Mouse (Mus musculus): ENCODE results near the gene C7.
"Not testable (repeated sequence)": the region's sequence is repeated elsewhere in the genome, so short reads cannot be mapped to it uniquely, and the experiment has no call there.

The C7 gene

DNA sequence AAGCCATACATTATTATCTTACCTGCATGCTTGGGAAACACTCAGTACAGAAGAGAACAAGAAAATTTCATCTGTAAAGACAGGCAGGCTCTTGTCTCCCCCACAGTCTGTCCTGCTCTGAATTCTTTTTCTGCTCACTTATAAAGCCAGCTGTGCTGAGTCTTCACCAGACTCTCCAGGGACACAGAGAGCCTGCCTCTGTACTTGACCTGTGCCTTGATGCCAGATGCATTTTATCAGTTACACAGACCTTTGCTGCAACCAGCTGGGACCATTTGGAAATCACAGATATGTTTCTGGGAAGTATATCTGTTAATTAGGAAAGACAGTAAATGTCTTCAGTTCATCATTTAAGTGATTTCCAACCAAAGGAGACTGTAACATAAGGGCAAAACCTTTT is at the start of gene C7:
Gene C7 (minus strand): TSS at position 106 of the 400 bp plus-strand sequence.
- DNase-seq (ENCODE audit: low spot score in 2 of 2), result peak; percentile 63 to 65

DNA sequence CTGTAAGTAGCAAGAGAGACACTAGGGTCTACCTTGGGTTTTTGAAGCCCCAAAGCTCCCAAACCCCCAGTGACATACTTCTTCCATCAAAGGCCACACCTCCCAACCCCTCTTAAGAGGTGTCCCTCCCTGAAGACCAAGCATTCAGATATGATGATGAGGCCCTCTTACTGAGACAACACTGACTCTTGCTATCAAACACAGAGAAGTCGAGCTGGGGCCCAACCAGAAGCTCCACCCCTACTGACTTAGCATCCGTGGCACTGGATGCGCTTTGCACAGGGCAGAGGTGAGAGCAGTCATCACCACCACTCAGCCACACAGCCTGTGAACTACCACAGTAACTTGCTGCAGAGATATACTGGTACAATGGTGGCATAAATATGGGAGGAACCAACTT is 49.1 kb upstream of the C7 start:
- no peak for DNase-seq (ENCODE audit: low spot score in 2 of 2)

DNA sequence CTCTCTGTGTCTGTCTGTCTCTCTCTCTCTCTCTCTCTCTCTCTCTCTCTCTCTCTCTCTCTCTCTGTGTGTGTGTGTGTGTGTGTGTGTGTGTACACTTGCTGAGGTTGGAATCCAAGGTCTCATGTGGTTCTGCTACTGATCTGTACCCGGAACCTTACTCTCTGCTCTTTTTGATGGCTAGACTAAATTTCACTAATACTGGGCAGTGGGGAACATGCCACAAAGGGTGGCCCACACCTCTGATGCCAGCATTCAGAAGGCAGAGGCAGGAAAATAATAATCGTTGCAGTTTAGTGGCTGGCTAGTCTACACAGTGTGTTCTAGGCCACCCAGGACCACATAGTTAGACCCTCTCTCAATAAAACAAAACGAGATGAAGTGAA is 45.1 kb upstream of the C7 start:
- no peak for DNase-seq (ENCODE audit: low spot score in 2 of 2)

DNA sequence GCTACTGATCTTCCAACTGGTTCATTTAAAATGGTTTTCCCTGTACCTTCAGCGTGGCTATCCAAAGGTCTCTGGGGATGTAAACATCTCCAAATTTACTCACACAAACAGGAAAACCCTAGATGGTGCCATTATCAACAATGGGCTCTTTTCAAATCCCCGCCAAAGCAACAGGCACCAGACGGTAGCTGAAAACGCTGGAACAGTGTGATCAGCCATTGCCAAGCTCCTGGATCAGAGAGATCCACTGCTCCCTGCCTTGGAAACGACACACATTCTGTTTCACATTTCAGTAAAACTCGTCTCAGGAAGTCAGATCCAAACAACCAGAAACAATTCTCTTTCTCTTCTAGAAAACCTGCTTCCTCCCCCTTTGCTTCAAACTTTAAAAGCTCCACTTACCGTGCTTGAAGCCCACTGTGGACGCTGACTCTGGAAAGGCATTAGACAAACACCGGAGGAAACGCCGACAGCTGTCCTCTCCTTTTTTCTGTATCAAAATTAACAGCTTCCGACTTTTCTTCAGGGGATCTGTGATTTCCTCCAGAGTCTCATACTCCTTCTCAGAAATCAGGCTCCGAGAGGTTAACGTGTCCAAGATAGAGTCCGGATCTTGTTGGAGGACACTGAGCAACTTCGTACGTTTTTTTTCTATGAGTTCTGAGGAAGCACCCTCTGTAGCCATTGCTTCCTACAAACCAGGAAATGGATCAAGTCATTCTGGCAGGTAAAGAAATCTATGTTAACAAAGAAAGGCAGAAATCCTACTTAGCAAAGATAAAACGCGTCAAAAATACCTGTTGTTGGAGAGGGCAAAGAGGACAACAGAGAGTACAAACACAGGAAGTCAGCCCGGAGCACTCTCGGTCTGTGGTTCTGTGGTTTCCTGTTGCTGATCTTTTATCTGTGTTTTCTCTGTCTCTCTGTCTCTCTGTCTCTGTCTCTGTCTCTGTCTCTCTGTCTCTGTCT is 44.4 kb upstream of the C7 start, which contains the start of gene Card6:
Gene Card6 (minus strand): TSS at position 854 of the 969 bp plus-strand sequence.
- peak; percentile 28 to 38 for DNase-seq (ENCODE audit: low spot score in 2 of 2)

DNA sequence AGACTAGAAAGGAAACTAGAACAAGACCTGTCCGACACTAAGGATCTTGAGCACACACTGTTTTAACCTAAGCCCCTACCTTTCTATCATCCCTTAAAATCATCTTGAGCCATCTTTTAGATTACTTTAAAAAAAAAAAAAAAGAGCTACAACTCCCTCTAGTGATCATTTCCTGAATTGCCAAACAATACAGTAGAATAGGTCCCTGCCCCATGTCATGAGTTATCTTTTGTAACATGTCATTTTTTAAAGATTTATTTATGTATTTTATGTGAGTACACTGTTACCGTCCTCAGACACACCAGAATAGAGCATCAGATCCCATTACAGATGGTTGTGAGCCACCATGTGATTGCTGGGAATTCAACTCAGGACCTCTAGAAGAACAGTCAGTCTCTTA is 42.8 kb upstream of the C7 start:
- DNase-seq (ENCODE audit: low spot score in 2 of 2), result no peak

DNA sequence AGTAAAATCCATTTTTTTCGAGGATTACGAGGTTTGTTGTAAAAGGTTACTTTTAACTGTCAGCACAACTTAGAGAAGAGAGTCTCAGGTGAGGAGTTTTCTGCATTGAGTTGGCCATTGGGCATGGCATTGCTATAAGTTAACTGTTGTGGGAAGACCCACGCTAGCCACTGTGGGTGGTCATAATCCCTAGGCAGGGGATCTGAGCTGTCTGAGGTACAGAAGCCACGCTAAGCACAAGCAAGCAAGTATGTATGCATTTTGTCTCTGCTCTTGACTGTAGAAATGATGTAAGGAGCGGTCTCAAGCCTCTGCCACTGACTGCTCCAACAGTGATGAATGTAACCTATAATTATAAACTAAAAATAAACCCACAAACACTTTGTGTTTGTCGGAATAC is 42.4 kb upstream of the C7 start:
- DNase-seq (ENCODE audit: low spot score in 2 of 2), result no peak

DNA sequence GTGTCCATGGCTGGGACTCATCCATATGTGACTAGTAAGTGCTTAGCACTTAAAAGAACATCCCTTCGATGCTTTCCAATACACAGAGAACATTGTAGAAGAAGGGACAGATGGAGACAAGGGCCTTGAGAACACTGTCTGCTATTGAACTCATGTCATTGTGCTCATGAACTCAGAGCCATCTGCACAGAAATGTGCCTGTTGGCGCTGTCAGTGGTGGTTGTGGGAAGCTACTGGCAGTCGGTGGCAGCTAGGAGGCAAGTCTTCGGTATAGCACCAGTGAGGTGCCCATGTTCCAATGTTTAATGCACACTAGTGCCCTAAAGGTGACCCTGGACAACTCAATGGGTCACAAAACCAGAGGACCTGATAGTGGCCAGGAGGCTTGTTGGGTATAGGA is 38.8 kb upstream of the C7 start:
- no peak for DNase-seq (ENCODE audit: low spot score in 2 of 2)

DNA sequence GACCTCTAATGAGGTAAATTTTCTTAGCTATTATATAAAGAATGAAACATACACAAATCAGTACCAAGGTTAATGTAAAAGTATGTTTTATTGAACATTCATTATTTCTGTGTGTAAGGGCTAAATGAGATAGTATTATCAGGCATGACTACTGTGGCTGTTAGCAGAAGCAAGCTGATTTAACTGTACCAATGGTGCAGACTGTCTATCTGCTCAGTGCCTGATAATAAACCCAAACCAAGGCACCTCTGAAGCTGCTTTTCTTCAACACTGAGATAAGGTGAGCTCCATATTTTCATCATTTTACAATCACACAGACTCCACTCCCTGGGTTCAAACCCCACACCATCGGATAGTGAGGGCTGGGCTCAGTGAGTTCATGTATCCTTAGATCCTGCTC is 33.8 kb upstream of the C7 start:
- no peak for DNase-seq (ENCODE audit: low spot score in 2 of 2)

DNA sequence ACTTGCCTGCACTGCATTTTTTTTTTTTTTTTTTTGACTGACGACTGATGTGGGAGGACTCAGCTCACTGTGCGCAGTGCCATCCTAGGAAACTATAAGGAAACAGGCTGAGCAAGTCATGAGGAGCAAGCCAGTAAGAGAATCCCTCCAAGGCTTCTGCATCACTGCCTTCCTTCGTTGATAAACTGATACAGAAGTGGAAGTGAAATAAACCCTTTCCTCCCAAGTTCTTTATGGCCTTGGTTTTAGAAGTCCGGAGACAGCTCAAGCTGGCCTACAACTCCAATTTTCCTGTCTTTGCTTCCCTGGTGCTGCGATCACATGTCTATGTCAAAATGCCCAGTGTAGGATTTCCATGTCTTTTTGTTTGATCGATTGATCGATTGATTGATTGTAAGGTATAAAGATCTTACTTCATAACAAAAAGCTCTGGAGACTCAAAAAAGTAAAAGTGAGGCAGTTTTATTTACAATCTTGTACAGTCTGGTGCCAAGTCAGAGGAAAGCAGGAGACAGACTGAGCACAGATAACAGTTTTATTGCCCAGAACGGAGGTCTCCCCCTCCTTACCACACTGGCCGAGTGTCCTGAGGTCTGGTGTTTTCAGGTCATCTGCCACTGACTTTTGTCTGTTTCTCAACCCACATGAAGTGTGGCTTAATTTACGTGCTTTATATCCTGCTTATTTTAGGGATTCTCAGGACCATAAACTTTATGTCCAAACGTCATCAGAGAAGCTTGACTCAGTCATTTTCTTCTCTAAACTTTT is 32.2 kb upstream of the C7 start:
- DNase-seq (ENCODE audit: low spot score in 2 of 2), result no peak

DNA sequence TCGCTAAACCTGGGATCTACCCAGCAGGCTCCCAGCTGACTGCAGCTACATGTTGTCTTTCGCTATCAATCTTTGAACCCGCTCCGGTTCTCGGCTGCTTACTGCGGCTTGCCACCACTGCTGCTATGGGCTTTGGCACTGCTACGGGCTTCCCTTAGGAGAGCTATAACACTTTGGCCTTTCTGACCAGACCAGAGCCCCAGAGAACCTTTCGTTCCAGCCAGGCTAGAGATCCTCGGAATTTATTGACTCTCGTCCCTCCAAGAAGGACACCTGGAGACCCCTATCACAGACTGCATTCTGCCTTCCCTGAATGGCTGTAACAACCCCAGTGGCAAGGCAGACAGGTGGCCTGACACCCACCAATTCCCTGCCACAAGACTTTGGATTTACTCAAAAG is 26.6 kb upstream of the C7 start:
- no peak for DNase-seq (ENCODE audit: low spot score in 2 of 2)

DNA sequence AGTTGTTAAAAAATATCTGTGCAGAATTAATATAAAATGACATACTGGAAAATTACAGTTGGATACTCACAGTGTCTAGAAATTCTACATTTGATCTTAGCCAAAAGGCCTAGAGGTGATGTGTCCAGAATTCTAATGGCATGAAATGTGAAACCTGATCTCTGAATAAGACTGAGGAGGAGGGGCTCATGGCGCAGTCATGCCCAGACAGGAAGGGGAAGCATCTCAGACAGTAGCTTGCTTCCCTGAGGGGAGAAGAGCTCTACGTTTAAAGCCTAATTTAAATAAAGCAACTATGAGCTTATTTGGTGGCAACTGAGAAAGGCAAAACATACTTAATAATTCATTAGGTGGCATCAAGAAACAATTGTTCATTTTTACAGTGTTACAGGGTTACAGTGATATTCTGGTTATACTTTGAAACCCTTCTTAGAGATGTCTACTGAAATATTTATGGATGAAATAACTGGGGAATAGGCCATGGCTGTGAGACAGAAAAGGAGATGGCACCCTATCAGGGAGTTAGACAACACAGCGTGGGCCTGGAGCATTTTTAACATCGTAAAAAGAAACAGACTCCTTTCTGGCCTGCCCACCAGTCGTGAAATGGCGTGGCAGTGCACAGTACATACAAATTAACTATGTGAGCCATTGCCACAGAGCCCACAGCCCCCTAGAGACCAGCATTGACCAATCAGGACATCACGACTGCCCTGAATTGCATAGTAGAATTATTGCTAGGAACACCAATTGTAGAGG is 25.5 kb upstream of the C7 start:
- no peak for DNase-seq (ENCODE audit: low spot score in 2 of 2)

DNA sequence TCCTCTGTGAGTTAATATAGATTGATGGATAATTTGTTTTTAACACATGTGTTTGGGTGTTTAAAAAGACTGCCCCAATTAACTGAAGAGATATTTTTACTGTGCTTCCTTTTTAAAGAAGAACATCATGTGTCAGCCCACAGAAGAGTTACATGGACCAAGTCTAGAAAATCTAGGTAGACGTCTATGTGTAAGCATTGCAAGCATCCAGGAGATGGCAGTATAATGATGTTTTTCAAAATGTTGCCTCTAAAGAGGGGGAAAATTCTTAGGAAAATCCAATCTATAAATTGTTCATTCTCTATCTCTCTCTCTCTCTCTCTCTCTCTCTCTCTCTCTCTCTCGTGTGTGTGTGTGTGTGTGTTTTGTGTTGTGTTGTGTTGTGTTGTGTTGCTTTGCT is 22.6 kb upstream of the C7 start:
- DNase-seq (ENCODE audit: low spot score in 2 of 2), result no peak

DNA sequence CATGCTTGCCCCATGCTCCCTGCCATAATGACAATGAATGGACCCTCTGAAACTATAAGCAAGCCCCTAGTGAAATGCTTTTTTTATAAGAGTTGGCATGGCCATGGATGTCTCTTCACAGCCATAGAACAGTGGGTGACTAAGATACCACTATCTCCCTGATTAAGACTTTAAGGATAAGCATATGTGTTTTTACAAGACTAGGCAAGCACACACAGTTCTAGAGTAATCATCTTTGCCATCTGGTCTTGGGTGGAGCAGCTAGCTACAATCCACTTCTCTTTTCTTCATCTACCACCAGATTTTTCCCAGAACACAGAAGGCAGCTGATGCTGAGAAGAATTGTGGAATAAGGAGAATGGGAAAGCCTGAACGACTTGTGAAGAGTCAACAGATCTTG is 17.7 kb upstream of the C7 start:
- DNase-seq (ENCODE audit: low spot score in 2 of 2), result no peak

DNA sequence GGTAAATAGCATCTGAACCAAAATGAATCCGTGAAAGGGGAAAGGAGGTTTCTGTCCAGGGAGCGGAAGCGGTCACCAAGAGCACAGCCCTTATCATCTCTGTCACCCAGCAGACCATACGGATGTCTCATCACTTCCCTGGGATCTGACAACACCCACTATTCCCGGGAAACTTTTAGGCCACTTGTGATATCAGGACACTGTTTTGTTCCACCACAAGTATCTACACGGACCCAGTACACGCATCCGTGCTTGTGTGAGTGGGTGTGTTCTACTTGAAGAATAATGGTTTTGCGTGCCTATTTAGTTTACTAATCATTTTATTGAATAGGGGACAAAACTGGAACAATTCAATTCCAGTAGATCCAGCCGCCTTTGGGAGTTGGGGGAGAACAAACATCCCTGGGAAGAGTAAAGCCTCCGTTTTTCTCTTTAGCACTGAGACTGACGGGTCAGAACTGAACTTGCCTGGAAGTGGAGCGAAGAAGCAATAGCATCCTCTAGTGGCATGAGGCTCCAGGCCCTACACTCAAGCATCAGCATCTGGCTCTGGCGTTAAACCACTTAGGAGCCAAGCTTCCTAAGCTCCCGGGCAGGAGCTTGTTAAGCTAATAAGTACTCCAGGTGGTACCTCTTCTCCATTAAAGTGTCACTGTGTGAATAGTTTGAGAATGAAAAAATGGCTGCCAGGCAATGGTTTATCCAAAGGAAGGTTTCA is 5.4 kb upstream of the C7 start:
- DNase-seq (ENCODE audit: low spot score in 2 of 2), result peak; percentile 27 to 36

DNA sequence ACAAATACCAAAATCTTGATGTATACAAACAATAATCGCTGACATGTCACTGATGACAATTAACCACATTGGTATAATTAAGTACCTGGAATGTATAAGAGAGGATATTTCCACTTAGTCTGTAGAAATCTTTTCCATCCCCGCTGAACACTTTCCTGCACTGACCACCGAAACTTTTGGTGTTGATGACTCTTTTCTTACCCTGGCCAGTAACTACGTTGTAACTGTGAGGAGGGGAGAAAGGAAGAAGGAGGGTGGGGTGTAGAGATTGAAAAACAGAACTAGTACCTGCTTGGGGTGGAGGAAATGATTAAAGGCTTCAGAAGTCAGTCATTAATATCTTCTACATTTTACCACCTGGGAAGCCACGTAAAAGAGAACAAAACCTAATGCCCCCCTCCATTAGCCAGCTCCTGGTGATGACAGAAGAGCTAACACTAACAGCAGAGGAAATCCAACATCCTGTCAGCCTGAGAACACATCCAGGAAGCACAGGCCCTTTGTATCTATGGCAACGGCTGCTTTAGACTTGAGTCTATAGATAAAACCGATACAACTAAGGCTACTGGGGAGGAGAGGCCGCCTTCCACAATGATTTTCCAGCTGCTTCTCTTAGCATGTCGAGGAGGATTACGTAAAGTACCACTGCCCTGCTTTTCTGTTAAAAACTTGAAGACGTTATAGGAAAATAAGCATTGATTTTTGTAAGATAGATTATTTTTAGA is 17.8 kb downstream of the C7 start:
- DNase-seq (ENCODE audit: low spot score in 2 of 2), result no peak

DNA sequence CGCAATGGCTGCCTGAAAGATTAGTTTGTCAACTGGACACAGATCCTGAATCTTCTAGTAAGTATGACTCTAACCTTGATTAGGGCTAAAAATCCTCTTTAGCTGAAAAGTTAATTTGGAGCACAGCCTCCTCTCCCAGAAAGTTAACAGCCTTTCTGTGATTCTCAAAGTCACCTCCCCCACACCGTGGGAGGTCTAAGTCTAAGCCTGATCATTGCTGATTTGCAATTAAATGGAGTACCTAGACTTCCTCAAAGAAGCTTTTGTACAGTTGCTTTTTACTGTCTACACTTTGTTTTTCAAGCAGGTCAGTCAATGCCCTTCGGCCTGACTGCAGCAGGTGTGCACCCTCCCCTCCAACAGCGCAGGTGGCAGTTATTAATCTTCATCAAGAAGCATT is 34.3 kb downstream of the C7 start:
- no peak for DNase-seq (ENCODE audit: low spot score in 2 of 2)

DNA sequence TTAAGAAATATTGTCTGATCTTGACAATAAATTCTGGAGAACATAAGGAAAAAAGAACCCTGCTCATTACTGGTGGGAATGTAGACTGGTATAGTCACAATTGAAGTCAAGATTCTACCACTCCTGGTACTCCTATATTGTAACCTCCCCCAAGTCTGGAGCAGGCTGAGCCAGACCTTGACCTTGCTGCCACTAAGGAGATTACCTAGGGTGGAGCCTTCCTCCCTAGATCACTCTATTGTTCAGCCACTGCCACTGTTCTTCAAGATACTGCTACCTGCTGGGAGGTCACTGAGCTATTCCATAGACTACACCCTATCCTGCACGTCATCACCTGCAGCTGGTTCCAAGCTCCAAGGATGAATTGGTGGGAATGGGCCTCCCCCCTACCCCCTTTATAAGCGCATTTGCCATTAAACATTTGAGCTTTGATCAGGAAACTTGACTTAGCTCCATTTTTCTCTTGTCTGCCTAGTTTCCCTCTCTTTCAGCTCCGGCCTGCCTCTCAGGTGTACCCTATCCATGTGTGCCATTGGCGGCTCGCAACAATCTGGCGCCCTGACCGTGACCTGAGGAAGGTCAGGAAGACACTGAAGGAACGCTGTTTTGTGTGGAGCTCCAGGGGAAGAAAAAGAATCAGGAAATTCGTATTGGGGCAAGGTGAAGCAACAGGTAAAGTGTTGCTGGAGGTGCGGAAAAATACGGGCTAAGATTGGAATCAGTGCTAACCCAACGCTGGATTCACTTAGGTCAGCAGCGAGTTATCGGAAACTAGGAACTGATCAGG is 39.9 kb downstream of the C7 start:
- not testable (repeated sequence) for DNase-seq (ENCODE audit: low spot score in 2 of 2)

DNA sequence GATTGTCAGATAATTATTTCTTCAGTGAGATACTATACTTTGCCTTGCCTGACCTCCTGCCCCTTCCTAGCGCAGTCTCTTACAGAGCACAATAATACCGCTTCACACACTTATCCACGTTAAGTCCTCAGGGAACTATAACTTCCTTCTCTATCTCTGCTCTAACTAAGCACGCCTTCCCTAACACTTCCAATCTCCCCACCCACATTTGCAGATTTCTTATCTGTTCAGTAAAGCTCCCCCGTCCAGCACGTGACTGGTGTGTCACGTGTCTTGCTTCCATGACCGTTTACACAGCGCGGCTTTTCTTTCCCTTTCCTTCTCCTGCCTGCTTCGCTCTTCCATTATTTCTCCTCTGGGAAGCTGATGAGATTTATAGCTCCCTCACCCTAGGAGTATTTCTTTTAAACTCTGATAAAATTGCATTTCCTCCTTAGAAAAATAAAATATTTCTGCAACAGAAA is 53.9 kb downstream of the C7 start:
- DNase-seq (ENCODE audit: low spot score in 2 of 2), result no peak

DNA sequence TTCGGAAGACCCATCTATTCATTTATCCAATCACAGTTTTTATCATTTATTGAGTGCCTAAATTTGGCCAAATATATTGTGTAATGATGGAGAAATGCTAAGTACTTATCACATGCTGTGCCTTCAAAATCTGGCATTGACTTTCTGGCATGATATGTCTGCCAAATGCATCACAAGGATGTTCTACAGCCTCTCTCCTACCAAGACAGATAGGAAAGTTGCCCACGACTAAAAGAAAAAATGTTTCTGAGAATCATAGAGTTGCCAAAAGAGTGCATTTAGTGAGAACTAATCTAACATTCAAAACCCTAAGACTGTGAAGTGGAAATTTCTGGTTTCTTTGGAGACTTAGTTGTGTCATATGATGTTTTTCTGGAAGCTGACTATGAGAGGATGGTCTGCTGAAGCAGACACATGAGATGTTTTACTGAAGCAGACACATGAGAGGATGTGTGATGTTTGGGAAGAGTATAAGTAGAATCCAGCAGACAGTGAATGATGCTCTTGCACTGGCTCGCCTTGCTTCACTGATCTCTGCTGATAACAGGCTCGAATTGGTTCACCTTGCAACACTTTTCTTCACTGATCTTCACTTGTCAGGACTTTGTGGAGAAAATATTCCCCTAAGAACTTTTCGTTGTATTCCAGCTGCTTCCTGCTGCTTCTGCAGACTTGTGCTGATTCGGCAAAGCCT is 59.9 kb downstream of the C7 start:
- peak; percentile 29 to 38 for DNase-seq (ENCODE audit: low spot score in 2 of 2)

Data from heart, adult 9 months (tissue).